Mouse (Mus musculus) liver, embryonic 11.5 days (tissue): ENCODE measurements at regions not wholly inside any gene's neighbourhood (a gene's known extent, or its start where the extent isn't known, plus 50 kb on each side); places are given as distances from the start of the nearest gene placed in this dataset.

Source experiments
- ATAC-seq: fragments of 200-750 bp; cut with Nextera tagmentation; replicated peaks from 2 replicates; pipeline ENCODE4 v1.8.0; 2017; ENCODE audit warnings: moderate number of reproducible peaks, mild to moderate bottlenecking, moderate TSS enrichment, moderate library complexity; ENCODE audit not compliant: low FRiP score
- DNase-seq: peaks from one replicate; pipeline ENCODE4 v3.0.0-alpha.2; 2017; ENCODE audit warnings: low spot score
- H3K27ac ChIP-seq: fragments of 300-500 bp; sonication (generic); 2 replicates; pipeline ENCODE4 v1.5.1; 2014; ENCODE audit warnings: mild to moderate bottlenecking, low read depth, low read length, control low read depth
- H3K27me3 ChIP-seq: fragments of 300-500 bp; sonication (generic); replicated peaks from 2 replicates; pipeline ENCODE4 v1.6.1; 2014; ENCODE audit warnings: low read length, mixed read lengths; ENCODE audit not compliant: control insufficient read depth, insufficient read depth
- H3K36me3 ChIP-seq: fragments of 300-500 bp; sonication (generic); 2 replicates; pipeline ENCODE4 v1.6.1; 2014; ENCODE audit warnings: mild to moderate bottlenecking, low read length, moderate library complexity, mixed read lengths; ENCODE audit not compliant: control insufficient read depth, insufficient read depth
- H3K4me1 ChIP-seq: fragments of 300-500 bp; sonication (generic); replicated peaks from 2 replicates; pipeline ENCODE4 v1.6.1; 2014; ENCODE audit warnings: low read length, mixed read lengths; ENCODE audit not compliant: control insufficient read depth, insufficient read depth
- H3K4me2 ChIP-seq: fragments of 300-500 bp; sonication (generic); 2 replicates; pipeline ENCODE4 v1.6.1; 2014; ENCODE audit warnings: mild to moderate bottlenecking, control low read depth, moderate library complexity
- H3K4me3 ChIP-seq: fragments of 300-500 bp; sonication (generic); 2 replicates; pipeline ENCODE4 v1.5.1; 2014; ENCODE audit warnings: low read depth, low read length, control low read depth
- H3K9ac ChIP-seq: fragments of 300-500 bp; sonication (generic); 2 replicates; pipeline ENCODE4 v1.6.1; 2014; ENCODE audit warnings: low read depth, low read length, control low read depth
- H3K9me3 ChIP-seq: fragments of 300-500 bp; sonication (generic); 2 replicates; pipeline ENCODE4 v1.6.1; 2016; ENCODE audit warnings: low read length, inconsistent platforms, mixed read lengths; ENCODE audit not compliant: control insufficient read depth
- WGBS: fragments of 180-500 bp; shearing (Covaris S2); extraction: QIAGEN DNeasy Blood & Tissue Kit; methylation state at CpG from one replicate; pipeline ENCODE4 v1.1.7; 2014; 5-methylcytosine and 5-hydroxymethylcytosine counted together

- Histone ChIP-seq H3K27ac (no peak overlapping the region), H3K36me3 (no peaks in the 10 kb centered on the region), H3K9me3 (no peaks in the 10 kb centered on the region), H3K4me3 (no peak overlapping the region), H3K4me1 (no peaks in the 10 kb centered on the region), H3K4me2 (no peak overlapping the region), H3K9ac (no peak overlapping the region), H3K27me3 (peaks cover 10% of the 10 kb centered on the region)
- 61% methylated on average over 11 of the region's 11 CpGs for WGBS
- DNase-seq (no peak), ATAC-seq (no peak)
Measured at GRCm38 (mm10) chr1:190452115-190452842, 281.8 kb upstream of the Prox1 start.

- DNase-seq: no peak
- H3K9me3 ChIP-seq: no peaks in the 10 kb centered on the region
- WGBS: 11% methylated on average over 8 of the region's 8 CpGs
- no peak for ATAC-seq
- no peak overlapping the region for H3K27ac ChIP-seq
- H3K4me3 ChIP-seq: no peak overlapping the region
- H3K9ac ChIP-seq: no peak overlapping the region
- H3K4me2 ChIP-seq: no peak overlapping the region
- peaks cover 12% of the 10 kb centered on the region for H3K27me3 ChIP-seq
- H3K4me1 ChIP-seq: no peaks in the 10 kb centered on the region
- H3K36me3 ChIP-seq: no peaks in the 10 kb centered on the region
Measured at GRCm38 (mm10) chr1:190448263-190448662, 277.7 kb upstream of the Prox1 start.

GRCm38 (mm10) chr1:190447253-190447652 lies 276.7 kb upstream of the Prox1 start:
- Histone ChIP-seq H3K4me1 (no peaks in the 10 kb centered on the region), H3K9me3 (no peaks in the 10 kb centered on the region), H3K27me3 (peaks cover 12% of the 10 kb centered on the region), H3K27ac (no peak overlapping the region), H3K4me2 (no peak overlapping the region), H3K4me3 (no peak overlapping the region), H3K9ac (no peak overlapping the region), H3K36me3 (no peaks in the 10 kb centered on the region)
- no peak for ATAC-seq
- WGBS: 57% methylated on average over 7 of the region's 7 CpGs
- no peak for DNase-seq

GRCm38 (mm10) chr1:190446676-190447075 lies 276.2 kb upstream of the Prox1 start:
- Histone ChIP-seq H3K9ac (no peak overlapping the region), H3K27ac (no peak overlapping the region), H3K4me1 (no peaks in the 10 kb centered on the region), H3K4me2 (no peak overlapping the region), H3K9me3 (no peaks in the 10 kb centered on the region), H3K27me3 (peaks cover 12% of the 10 kb centered on the region), H3K4me3 (no peak overlapping the region), H3K36me3 (no peaks in the 10 kb centered on the region)
- DNase-seq: no peak
- WGBS: 80% methylated on average over 5 of the region's 5 CpGs
- ATAC-seq: no peak

- peaks cover 12% of the 10 kb centered on the region for H3K27me3 ChIP-seq
- H3K4me3 ChIP-seq: no peak overlapping the region
- H3K4me2 ChIP-seq: no peak overlapping the region
- H3K4me1 ChIP-seq: no peaks in the 10 kb centered on the region
- ATAC-seq (no peak), DNase-seq (no peak)
- WGBS: 59% methylated on average over 9 of the region's 9 CpGs
- no peak overlapping the region for H3K9ac ChIP-seq
- no peaks in the 10 kb centered on the region for H3K36me3 ChIP-seq
- no peaks in the 10 kb centered on the region for H3K9me3 ChIP-seq
- no peak overlapping the region for H3K27ac ChIP-seq
Measured at GRCm38 (mm10) chr1:190444366-190444765, 273.9 kb upstream of the Prox1 start.

GRCm38 (mm10) chr1:190443234-190443633 lies 272.7 kb upstream of the Prox1 start:
- WGBS: 50% methylated on average over 3 of the region's 3 CpGs
- H3K4me1 ChIP-seq: no peaks in the 10 kb centered on the region
- H3K27ac ChIP-seq: no peak overlapping the region
- ATAC-seq (no peak), DNase-seq (no peak)
- H3K9me3 ChIP-seq: no peaks in the 10 kb centered on the region
- H3K9ac ChIP-seq: no peak overlapping the region
- peaks cover 9% of the 10 kb centered on the region for H3K27me3 ChIP-seq
- no peak overlapping the region for H3K4me3 ChIP-seq
- no peaks in the 10 kb centered on the region for H3K36me3 ChIP-seq
- no peak overlapping the region for H3K4me2 ChIP-seq

- 53% methylated on average over 4 of the region's 4 CpGs for whole genome bisulfite sequencing
- peaks cover under 1% of the 10 kb centered on the region; the same call in 1 of the 2 replicates for H3K27me3 ChIP-seq
- ATAC-seq (no peak), DNase-seq (no peak)
- H3K36me3 ChIP-seq: no peaks in the 10 kb centered on the region
- H3K9ac ChIP-seq: no peak overlapping the region
- no peaks in the 10 kb centered on the region for H3K4me1 ChIP-seq
- no peaks in the 10 kb centered on the region for H3K9me3 ChIP-seq
- no peak overlapping the region for H3K4me2 ChIP-seq
- no peak overlapping the region for H3K4me3 ChIP-seq
- H3K27ac ChIP-seq: no peak overlapping the region
Measured at GRCm38 (mm10) chr1:190442166-190442565, 271.7 kb upstream of the Prox1 start.

GRCm38 (mm10) chr1:190438789-190439188 lies 268.3 kb upstream of the Prox1 start:
- 51% methylated on average over 2 of the region's 2 CpGs for WGBS
- ATAC-seq: no peak
- Histone ChIP-seq H3K27ac (no peak overlapping the region), H3K4me3 (no peak overlapping the region), H3K4me2 (no peak overlapping the region), H3K4me1 (no peaks in the 10 kb centered on the region), H3K27me3 (no peaks in the 10 kb centered on the region), H3K9ac (no peak overlapping the region), H3K36me3 (no peaks in the 10 kb centered on the region), H3K9me3 (no peaks in the 10 kb centered on the region)
- no peak for DNase-seq

- no peaks in the 10 kb centered on the region for H3K4me1 ChIP-seq
- WGBS: 59% methylated on average over 9 of the region's 9 CpGs
- DNase-seq (no peak), ATAC-seq (no peak)
- no peak overlapping the region for H3K27ac ChIP-seq
- no peaks in the 10 kb centered on the region for H3K9me3 ChIP-seq
- no peak overlapping the region for H3K4me3 ChIP-seq
- no peak overlapping the region for H3K4me2 ChIP-seq
- H3K27me3 ChIP-seq: no peaks in the 10 kb centered on the region
- no peaks in the 10 kb centered on the region for H3K36me3 ChIP-seq
- H3K9ac ChIP-seq: no peak overlapping the region
Measured at GRCm38 (mm10) chr1:190422874-190423273, 252.4 kb upstream of the Prox1 start.
